Comparison of ENCODE assay signal across 22 mouse cellular contexts in genomic region chr17:67764167-67764871, GRCm38 (mm10).
DNase-seq lines count a peak whose midpoint lies in the region; ATAC-seq and TF ChIP-seq lines count a peak whose summit lies in the region.
"Had no signal": no experiment of that assay in that cellular context is flagged by ENCODE, and none has a peak within 500 bp of the region (broad histone marks: within the 10 kb centered on the region; RNA-seq: fewer than 3 reads in every experiment).

No protein-coding gene starts in this region.

- H3K36me3 ChIP-seq in forebrain, embryonic 12.5 days (replicated peaks), result peaks cover 34% of the 10 kb centered on the region
- H3K36me3 ChIP-seq in forebrain, embryonic 10.5 days (replicated peaks), result peaks cover 83% of the 10 kb centered on the region
- no peaks in the 10 kb centered on the region for H3K36me3 ChIP-seq in midbrain, embryonic 16.5 days (ENCODE audit: control insufficient read depth, insufficient read depth, low read length)
- peaks cover 2% of the 10 kb centered on the region for H3K36me3 ChIP-seq in midbrain, embryonic 11.5 days (ENCODE audit: control insufficient read depth, insufficient read depth, low read length)
- H3K36me3 ChIP-seq in hindbrain, postnatal 0 days (ENCODE audit: insufficient read depth, low read length), result no peaks in the 10 kb centered on the region

- WGBS in forebrain, embryonic 12.5 days, result 83% methylated on average over 9 of the region's 9 CpGs
- 90% methylated on average over 9 of the region's 9 CpGs for WGBS in forebrain, embryonic 10.5 days
- 70% methylated on average over 9 of the region's 9 CpGs for WGBS in midbrain, embryonic 16.5 days
- WGBS in midbrain, embryonic 11.5 days, result 86% methylated on average over 9 of the region's 9 CpGs
- WGBS in hindbrain, postnatal 0 days, result 41% methylated on average over 9 of the region's 9 CpGs

- DNase-seq in forebrain, embryonic 10.5 days (ENCODE audit: extremely low spot score, low spot score), result no peak
- DNase-seq in midbrain, embryonic 11.5 days (ENCODE audit: low spot score, missing footprints), result no peak
- DNase-seq in hindbrain, postnatal 0 days (ENCODE audit: low spot score), result peak; percentile 53
- no peak for DNase-seq in layer of hippocampus, adult 9-10 months (ENCODE audit: low spot score)
- no peak for DNase-seq in urinary bladder, postnatal 36 days (ENCODE audit: low spot score in 2 of 2)
- DNase-seq in kidney, postnatal 36 days, result no peak
- DNase-seq: adrenal gland, postnatal 14 days; cerebellum, adult 11-12 months; cerebellum, postnatal 14 days; embryo, embryonic 11 days; gastrocnemius, postnatal 25 days; heart, postnatal 10 days; kidney, adult 2 months; kidney, postnatal 14 days; lung, adult 18-20 months; lung, postnatal 14 days; thymus, postnatal 14 days had no signal

- no peaks in the 10 kb centered on the region for H3K4me1 ChIP-seq in forebrain, embryonic 12.5 days
- no peaks in the 10 kb centered on the region for H3K4me1 ChIP-seq in forebrain, embryonic 10.5 days
- H3K4me1 ChIP-seq in midbrain, embryonic 16.5 days (ENCODE audit: control insufficient read depth, insufficient read depth, low read length), result no peaks in the 10 kb centered on the region
- no peaks in the 10 kb centered on the region for H3K4me1 ChIP-seq in midbrain, embryonic 11.5 days (ENCODE audit: control insufficient read depth, insufficient read depth, low read length)
- no peaks in the 10 kb centered on the region; the same call in 1 of the 2 replicates for H3K4me1 ChIP-seq in hindbrain, postnatal 0 days (ENCODE audit: insufficient read depth, low read length)

- no peak overlapping the region for H3K4me3 ChIP-seq in forebrain, embryonic 12.5 days (replicated peaks)
- no peak overlapping the region for H3K4me3 ChIP-seq in forebrain, embryonic 10.5 days
- no peak overlapping the region for H3K4me3 ChIP-seq in midbrain, embryonic 16.5 days (ENCODE audit: low read depth, low read length)
- H3K4me3 ChIP-seq in midbrain, embryonic 11.5 days (ENCODE audit: low read depth, low read length), result no peak overlapping the region
- no peak overlapping the region for H3K4me3 ChIP-seq in hindbrain, postnatal 0 days (ENCODE audit: low read length)

- H3K27me3 ChIP-seq in forebrain, embryonic 12.5 days, result no peaks in the 10 kb centered on the region
- H3K27me3 ChIP-seq in forebrain, embryonic 10.5 days (ENCODE audit: poor library complexity, severe bottlenecking), result no peaks in the 10 kb centered on the region
- H3K27me3 ChIP-seq in midbrain, embryonic 16.5 days (ENCODE audit: control insufficient read depth, insufficient read depth, low read depth, low read length), result no peaks in the 10 kb centered on the region
- no peaks in the 10 kb centered on the region for H3K27me3 ChIP-seq in midbrain, embryonic 11.5 days (ENCODE audit: control insufficient read depth, insufficient read depth, low read length)
- no peaks in the 10 kb centered on the region for H3K27me3 ChIP-seq in hindbrain, postnatal 0 days (ENCODE audit: insufficient read depth, low read length)
- H3K27me3 ChIP-seq: Patski had no signal

- no peak overlapping the region for H3K4me2 ChIP-seq in forebrain, embryonic 12.5 days
- H3K4me2 ChIP-seq in midbrain, embryonic 16.5 days (ENCODE audit: low read length), result no peak overlapping the region
- H3K4me2 ChIP-seq in midbrain, embryonic 11.5 days, result no peak overlapping the region
- no peak overlapping the region for H3K4me2 ChIP-seq in hindbrain, postnatal 0 days (ENCODE audit: low read depth, low read length)
- H3K4me2 ChIP-seq: liver, embryonic 11.5 days had no signal

- H3K9ac ChIP-seq in forebrain, embryonic 12.5 days, result no peak overlapping the region
- no peak overlapping the region for H3K9ac ChIP-seq in midbrain, embryonic 16.5 days (ENCODE audit: low read depth, low read length)
- H3K9ac ChIP-seq in midbrain, embryonic 11.5 days (ENCODE audit: low read length), result no peak overlapping the region
- H3K9ac ChIP-seq in hindbrain, postnatal 0 days (replicated peaks; ENCODE audit: low read length), result no peak overlapping the region

- no peak overlapping the region for H3K27ac ChIP-seq in forebrain, embryonic 12.5 days
- no peak overlapping the region for H3K27ac ChIP-seq in forebrain, embryonic 10.5 days
- no peak overlapping the region for H3K27ac ChIP-seq in midbrain, embryonic 16.5 days (ENCODE audit: low read length)
- H3K27ac ChIP-seq in midbrain, embryonic 11.5 days (ENCODE audit: low read depth, low read length), result no peak overlapping the region
- no peak overlapping the region for H3K27ac ChIP-seq in hindbrain, postnatal 0 days

- H3K9me3 ChIP-seq in forebrain, embryonic 12.5 days, result no peaks in the 10 kb centered on the region
- H3K9me3 ChIP-seq in forebrain, embryonic 10.5 days, result no peaks in the 10 kb centered on the region
- H3K9me3 ChIP-seq in midbrain, embryonic 16.5 days (replicated peaks; ENCODE audit: control insufficient read depth, low read length, poor library complexity, severe bottlenecking), result no peaks in the 10 kb centered on the region
- no peaks in the 10 kb centered on the region for H3K9me3 ChIP-seq in midbrain, embryonic 11.5 days (ENCODE audit: control insufficient read depth, low read length)
- no peaks in the 10 kb centered on the region for H3K9me3 ChIP-seq in hindbrain, postnatal 0 days (ENCODE audit: low read length)

- TF ChIP-seq CTCF in hindbrain, postnatal 0 days (IDR thresholded peaks at IDR 0.05; ENCODE audit: low read depth), result no peak

- ATAC-seq in forebrain, embryonic 12.5 days (ENCODE audit: low FRiP score), result 0 out of 2 replicates have a peak, but pooled peaks have one; percentile 33
- peak; percentile 48; the same call in 1 of the 2 replicates for ATAC-seq in midbrain, embryonic 16.5 days
- ATAC-seq in midbrain, embryonic 11.5 days (ENCODE audit: low FRiP score), result no peak
- peak; percentile 76 for ATAC-seq in hindbrain, postnatal 0 days
- ATAC-seq: CD4-positive, CD25-positive, alpha-beta regulatory T cell, adult 4 months; Patski had no signal
